Mouse (Mus musculus) midbrain, embryonic 16.5 days (tissue): Measurements from ENCODE around the gene Klrk1. TPM values are rescaled to one million over a fixed set of nuclear protein-coding genes. Genes with fewer than 3 reads are reported as not detected.
"Not testable (repeated sequence)": the region's sequence is repeated elsewhere in the genome, so short reads cannot be mapped to it uniquely, and the experiment has no call there.

Experiments
- ATAC-seq: fragments of 200-750 bp; cut with Nextera tagmentation; 2 replicates; pipeline ENCODE4 v1.8.0; 2017; ENCODE audit warnings: moderate TSS enrichment
- H3K27ac ChIP-seq: fragments of 300-500 bp; sonication (generic); 2 replicates; pipeline ENCODE4 v1.5.1; 2014; ENCODE audit warnings: mild to moderate bottlenecking, low read length, mixed read lengths
- H3K27me3 ChIP-seq: fragments of 300-500 bp; sonication (generic); 2 replicates; pipeline ENCODE4 v1.6.1; 2014; ENCODE audit warnings: low read depth, low read length, mixed read lengths; ENCODE audit not compliant: control insufficient read depth, insufficient read depth
- H3K36me3 ChIP-seq: fragments of 300-500 bp; sonication (generic); 2 replicates; pipeline ENCODE4 v1.6.1; 2014; ENCODE audit warnings: mild to moderate bottlenecking, low read length, moderate library complexity, mixed read lengths; ENCODE audit not compliant: control insufficient read depth, insufficient read depth
- H3K4me1 ChIP-seq: fragments of 300-500 bp; sonication (generic); 2 replicates; pipeline ENCODE4 v1.6.1; 2014; ENCODE audit warnings: mild to moderate bottlenecking, low read length, mixed read lengths; ENCODE audit not compliant: control insufficient read depth, insufficient read depth
- H3K4me2 ChIP-seq: fragments of 300-500 bp; sonication (generic); 2 replicates; pipeline ENCODE4 v1.6.1; 2014; ENCODE audit warnings: mild to moderate bottlenecking, low read length, mixed read lengths
- H3K4me3 ChIP-seq: fragments of 300-500 bp; sonication (generic); 2 replicates; pipeline ENCODE4 v1.5.1; 2014; ENCODE audit warnings: low read depth, mild to moderate bottlenecking, low read length, moderate library complexity, mixed read lengths
- H3K9ac ChIP-seq: fragments of 300-500 bp; sonication (generic); 2 replicates; pipeline ENCODE4 v1.6.1; 2014; ENCODE audit warnings: low read depth, low read length, mixed read lengths
- H3K9me3 ChIP-seq: fragments of 300-500 bp; sonication (generic); replicated peaks from 2 replicates; pipeline ENCODE4 v1.6.1; 2014; ENCODE audit warnings: mild to moderate bottlenecking, low read length, mixed read lengths; ENCODE audit not compliant: control insufficient read depth, poor library complexity, severe bottlenecking
- WGBS: fragments of 180-500 bp; shearing (Covaris S2); extraction: QIAGEN DNeasy Blood & Tissue Kit; methylation state at CpG from one replicate; pipeline ENCODE4 v1.1.7; 2014; 5-methylcytosine and 5-hydroxymethylcytosine counted together
- polyA plus RNA-seq: library from polyadenylated mRNA; unstranded; fragments of >200 nt; fragmentation: Nextera tagmentation; extraction: Ambion mirVana; gene quantifications from 2 replicates; pipeline ENCODE4 v1.2.1, GENCODE M21; 2015

Gene Klrk1
- polyA plus RNA-seq: 0.19 and 0.24 TPM in 2 replicates

- H3K4me1 ChIP-seq: no peaks in the 10 kb centered on the region
- H3K4me2 ChIP-seq: no peak within 1 kb of the TSS
- H3K27me3 ChIP-seq: no peaks in the 10 kb centered on the region
- WGBS: 79% methylated on average over 4 of the region's 4 CpGs
- no peak for ATAC-seq
- no peak within 1 kb of the TSS for H3K4me3 ChIP-seq
- H3K27ac ChIP-seq: no peak within 1 kb of the TSS
- no peaks in the 10 kb centered on the region for H3K9me3 ChIP-seq
- no peak within 1 kb of the TSS for H3K9ac ChIP-seq
- H3K36me3 ChIP-seq: no peaks in the 10 kb centered on the region
Measured at GRCm38 (mm10) chr6:129623735-129624134, at the start of gene Klrk1. Klrk1 (minus strand) TSS chr6:129623864.

DNA sequence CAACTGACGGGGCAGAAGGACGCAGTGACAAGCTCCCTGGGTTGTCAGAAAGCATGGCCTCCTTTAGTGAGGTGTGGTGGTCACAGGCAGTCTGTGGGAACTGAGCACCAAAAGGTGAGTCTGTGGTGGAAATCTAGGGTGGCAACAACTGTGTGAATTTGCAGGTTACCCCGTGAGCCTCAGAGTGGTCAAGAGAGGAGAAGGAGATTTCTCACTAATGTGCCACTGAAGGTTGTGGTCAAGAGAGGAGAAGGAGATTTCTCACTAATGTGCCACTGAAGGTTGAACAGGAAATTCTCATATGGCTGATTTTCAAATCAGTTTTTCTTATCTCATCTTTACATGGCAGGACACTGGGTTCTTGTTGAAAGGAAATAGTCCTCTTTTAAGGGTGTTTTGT lies 37.6 kb upstream of the Klrk1 start:
- not testable (repeated sequence) for H3K27me3 ChIP-seq, H3K9me3 ChIP-seq, H3K4me2 ChIP-seq, H3K4me1 ChIP-seq, H3K36me3 ChIP-seq, H3K9ac ChIP-seq, H3K4me3 ChIP-seq, H3K27ac ChIP-seq, ATAC-seq
- WGBS: no CpG with 5 or more reads among the region's 3 CpGs

- H3K4me2 ChIP-seq, H3K9ac ChIP-seq, H3K4me1 ChIP-seq, H3K27ac ChIP-seq, H3K36me3 ChIP-seq, H3K4me3 ChIP-seq, ATAC-seq, H3K27me3 ChIP-seq, H3K9me3 ChIP-seq: not testable (repeated sequence)
- WGBS: 74% methylated on average over 4 of the region's 4 CpGs
Measured at GRCm38 (mm10) chr6:129660589-129660988, 36.9 kb upstream of the Klrk1 start, which contains the start of gene Klrc2. Klrc2 (minus strand) TSS chr6:129660689.

- not testable (repeated sequence) for H3K4me1 ChIP-seq, H3K9me3 ChIP-seq, H3K9ac ChIP-seq, H3K27me3 ChIP-seq, ATAC-seq, H3K4me2 ChIP-seq, H3K36me3 ChIP-seq, H3K27ac ChIP-seq, H3K4me3 ChIP-seq
- no CpG with 5 or more reads among the region's 3 CpGs for WGBS
Measured at GRCm38 (mm10) chr6:129644054-129644453, 20.4 kb upstream of the Klrk1 start.

GRCm38 (mm10) chr6:129643237-129643636 lies 19.6 kb upstream of the Klrk1 start, which contains the start of gene Klrc3:
Klrc3 (minus strand) TSS chr6:129643337.
- not testable (repeated sequence) for H3K27ac ChIP-seq, H3K9me3 ChIP-seq, H3K27me3 ChIP-seq, H3K4me1 ChIP-seq, H3K4me2 ChIP-seq, ATAC-seq, H3K36me3 ChIP-seq, H3K9ac ChIP-seq, H3K4me3 ChIP-seq
- WGBS: 82% methylated on average over 3 of the region's 3 CpGs

DNA sequence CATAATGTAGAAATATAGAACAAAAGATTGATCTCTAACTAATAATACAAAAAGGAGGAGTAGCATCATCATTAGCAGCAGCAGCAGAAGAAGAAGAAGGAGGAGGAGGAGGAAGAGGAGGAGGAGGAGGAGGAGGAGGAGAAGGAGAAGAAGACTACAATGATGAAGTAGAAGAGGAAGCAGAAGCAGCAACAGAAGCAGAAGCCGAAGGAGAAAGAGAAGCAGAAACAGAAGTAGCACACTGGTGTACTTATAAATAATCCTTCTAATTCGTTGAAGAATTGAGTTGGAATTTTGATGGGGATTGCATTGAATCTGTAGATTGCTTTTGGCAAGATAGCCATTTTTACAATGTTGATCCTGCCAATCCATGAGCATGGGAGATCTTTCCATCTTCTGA lies 7.4 kb upstream of the Klrk1 start:
- H3K4me2 ChIP-seq, ATAC-seq, H3K9me3 ChIP-seq, H3K9ac ChIP-seq, H3K4me3 ChIP-seq, H3K27me3 ChIP-seq, H3K27ac ChIP-seq, H3K36me3 ChIP-seq, H3K4me1 ChIP-seq: not testable (repeated sequence)
- 92% methylated on average over 2 of the region's 2 CpGs for WGBS

- Histone ChIP-seq H3K36me3 (no peaks in the 10 kb centered on the region), H3K27me3 (no peaks in the 10 kb centered on the region), H3K4me3 (no peak overlapping the region), H3K27ac (no peak overlapping the region), H3K4me1 (no peaks in the 10 kb centered on the region), H3K4me2 (no peak overlapping the region), H3K9ac (no peak overlapping the region), H3K9me3 (no peaks in the 10 kb centered on the region)
- ATAC-seq: no peak
Measured at GRCm38 (mm10) chr6:129608372-129608771, 15.3 kb downstream of the Klrk1 start.

GRCm38 (mm10) chr6:129591508-129591907 lies 32.2 kb downstream of the Klrk1 start, which contains the start of gene Klrd1:
Klrd1 (plus strand) TSS chr6:129591782.
- Histone ChIP-seq H3K36me3 (no peaks in the 10 kb centered on the region), H3K9me3 (no peaks in the 10 kb centered on the region), H3K4me1 (no peaks in the 10 kb centered on the region), H3K4me2 (no peak within 1 kb of the TSS), H3K27me3 (no peaks in the 10 kb centered on the region), H3K27ac (no peak within 1 kb of the TSS), H3K9ac (no peak within 1 kb of the TSS), H3K4me3 (no peak within 1 kb of the TSS)
- 80% methylated on average over 3 of the region's 3 CpGs for WGBS
- ATAC-seq: no peak

DNA sequence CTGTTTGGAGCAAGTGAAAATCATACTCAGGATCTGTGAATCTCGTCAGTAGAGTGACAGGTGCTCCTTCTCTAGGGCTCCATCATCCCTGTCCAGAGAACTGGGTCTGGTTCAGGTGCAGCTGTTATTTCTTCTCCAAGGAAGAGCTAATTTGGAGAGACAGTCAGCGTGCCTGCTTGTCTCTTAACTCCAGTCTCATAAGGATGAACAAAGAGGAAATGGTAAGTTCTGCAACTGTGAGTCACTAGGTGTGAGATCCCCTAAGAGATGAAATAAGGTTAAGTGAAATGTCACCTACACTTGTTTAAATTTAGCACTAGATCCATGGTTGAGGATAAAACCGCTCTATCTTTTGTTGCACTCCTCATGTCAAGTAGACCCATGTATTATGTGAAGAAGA lies 40.6 kb downstream of the Klrk1 start:
- ATAC-seq: no peak
- no peaks in the 10 kb centered on the region for H3K27me3 ChIP-seq
- no peak overlapping the region for H3K4me3 ChIP-seq
- no peak overlapping the region for H3K27ac ChIP-seq
- H3K4me2 ChIP-seq: no peak overlapping the region
- H3K4me1 ChIP-seq: no peaks in the 10 kb centered on the region
- no peak overlapping the region for H3K9ac ChIP-seq
- 78% methylated on average over 3 of the region's 3 CpGs for WGBS
- H3K36me3 ChIP-seq: no peaks in the 10 kb centered on the region
- no peaks in the 10 kb centered on the region for H3K9me3 ChIP-seq
